Mouse (Mus musculus): ENCODE measurements around the gene Gm49387. TPM values are rescaled to one million over a fixed set of nuclear protein-coding genes. Genes with fewer than 3 reads are reported as not detected.

Gene Gm49387
- polyA plus RNA-seq, 1 experiment from 2014 or later, result not detected

GRCm38 (mm10) chr14:31543885-31544442 lies 96.7 kb downstream of the Gm49387 start:
- WGBS, result 74% methylated on average over 11 of the region's 11 CpGs
- TF ChIP-seq CTCF (IDR thresholded peaks at IDR 0.05; ENCODE audit: low read depth), result no peak
- H3K27ac ChIP-seq, result no peak overlapping the region
- ATAC-seq (replicated peaks; ENCODE audit: low FRiP score, low read depth) (no peak), DNase-seq (ENCODE audit: low spot score) (no peak)
- no peak overlapping the region for H3K4me3 ChIP-seq (replicated peaks; ENCODE audit: low read depth, low read length)
- H3K4me2 ChIP-seq (ENCODE audit: low read length), result no peak overlapping the region
- H3K27me3 ChIP-seq (ENCODE audit: insufficient read depth, low read length), result no peaks in the 10 kb centered on the region
- no peaks in the 10 kb centered on the region for H3K9me3 ChIP-seq (replicated peaks; ENCODE audit: low read length)
- no peak overlapping the region for H3K9ac ChIP-seq (ENCODE audit: low read depth, low read length)
- no peaks in the 10 kb centered on the region for H3K36me3 ChIP-seq (ENCODE audit: insufficient read depth, low read length)
- H3K4me1 ChIP-seq (replicated peaks; ENCODE audit: insufficient read depth, low read length), result no peaks in the 10 kb centered on the region

DNA sequence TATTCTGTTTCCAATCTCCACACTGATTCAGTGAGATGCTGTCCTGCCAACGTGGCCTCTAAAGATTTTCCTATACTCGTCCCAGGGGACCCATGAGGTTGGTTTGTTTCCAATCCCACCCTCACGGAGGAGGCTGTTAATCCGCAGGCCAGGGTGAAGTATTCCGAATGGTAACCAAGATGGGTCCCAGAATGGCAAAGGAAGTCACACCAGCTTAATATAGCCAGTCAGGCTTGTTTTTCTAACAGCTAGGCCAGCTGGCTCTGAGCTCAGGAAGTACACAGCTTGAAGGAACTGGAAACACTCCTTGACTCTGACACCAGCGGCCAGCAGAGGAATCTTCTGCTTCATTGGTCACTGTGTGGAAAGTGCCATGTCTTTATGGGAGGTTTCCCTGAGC lies 103.4 kb downstream of the Gm49387 start:
- H3K36me3 ChIP-seq (ENCODE audit: insufficient read depth, low read length), result no peaks in the 10 kb centered on the region
- no peak overlapping the region for H3K9ac ChIP-seq (ENCODE audit: low read depth, low read length)
- H3K27ac ChIP-seq, result no peak overlapping the region
- no peak overlapping the region for H3K4me2 ChIP-seq (ENCODE audit: low read length)
- TF ChIP-seq CTCF (IDR thresholded peaks at IDR 0.05; ENCODE audit: low read depth), result no peak
- WGBS, result 57% methylated on average over 6 of the region's 6 CpGs
- H3K4me1 ChIP-seq (replicated peaks; ENCODE audit: insufficient read depth, low read length), result no peaks in the 10 kb centered on the region
- H3K27me3 ChIP-seq (ENCODE audit: insufficient read depth, low read length), result no peaks in the 10 kb centered on the region
- DNase-seq (ENCODE audit: low spot score) (peak; percentile 61), ATAC-seq (replicated peaks; ENCODE audit: low FRiP score, low read depth) (no peak; the same call in 1 of the 2 replicates)
- no peaks in the 10 kb centered on the region for H3K9me3 ChIP-seq (replicated peaks; ENCODE audit: low read length)
- no peak overlapping the region for H3K4me3 ChIP-seq (replicated peaks; ENCODE audit: low read depth, low read length)

GRCm38 (mm10) chr14:31532656-31533055 lies 108.0 kb downstream of the Gm49387 start:
- no peaks in the 10 kb centered on the region for H3K36me3 ChIP-seq (ENCODE audit: insufficient read depth, low read length)
- no peaks in the 10 kb centered on the region for H3K4me1 ChIP-seq (replicated peaks; ENCODE audit: insufficient read depth, low read length)
- ATAC-seq (replicated peaks; ENCODE audit: low FRiP score, low read depth) (no peak), DNase-seq (ENCODE audit: low spot score) (no peak)
- no peak overlapping the region for H3K9ac ChIP-seq (ENCODE audit: low read depth, low read length)
- no peak for TF ChIP-seq CTCF (IDR thresholded peaks at IDR 0.05; ENCODE audit: low read depth)
- no peak overlapping the region for H3K4me2 ChIP-seq (ENCODE audit: low read length)
- no peak overlapping the region for H3K27ac ChIP-seq
- H3K4me3 ChIP-seq (replicated peaks; ENCODE audit: low read depth, low read length), result no peak overlapping the region
- WGBS, result 69% methylated on average over 3 of the region's 3 CpGs
- no peaks in the 10 kb centered on the region for H3K9me3 ChIP-seq (replicated peaks; ENCODE audit: low read length)
- no peaks in the 10 kb centered on the region for H3K27me3 ChIP-seq (ENCODE audit: insufficient read depth, low read length)

DNA sequence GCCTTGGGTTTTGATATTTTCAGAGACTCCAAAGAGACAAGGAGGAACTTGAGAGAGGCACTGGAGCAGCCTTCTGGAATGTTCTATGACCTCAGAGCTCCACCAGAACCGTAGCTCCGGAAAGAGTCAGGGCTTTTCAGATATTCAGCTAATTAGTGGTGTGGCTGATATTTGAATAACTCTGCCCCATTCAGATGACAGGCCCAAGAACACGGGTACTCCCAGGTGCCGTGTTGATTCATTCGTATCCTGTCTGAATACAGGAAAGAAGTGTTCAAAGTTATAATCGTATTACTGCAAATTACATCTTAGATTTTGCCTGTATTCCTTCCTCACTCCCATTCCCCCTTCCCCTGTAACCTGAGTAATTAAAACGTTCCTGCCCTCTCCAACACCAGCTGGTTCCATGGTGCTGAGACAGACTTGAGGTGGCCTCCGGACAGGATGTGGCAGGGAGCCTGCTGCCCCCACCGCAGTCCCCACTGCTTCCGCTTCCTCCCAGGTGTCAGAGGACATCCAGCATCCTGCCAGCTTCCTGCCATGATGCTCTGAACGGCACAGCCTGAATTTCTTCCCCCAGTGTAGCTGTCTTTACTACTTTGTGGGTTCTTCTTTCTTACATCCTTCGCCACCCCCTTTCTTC lies 109.1 kb downstream of the Gm49387 start:
- Histone ChIP-seq H3K9me3 (replicated peaks; ENCODE audit: low read length) (no peaks in the 10 kb centered on the region), H3K4me3 (replicated peaks; ENCODE audit: low read depth, low read length) (no peak overlapping the region), H3K27ac (peak overlapping the region; percentile 31; the same call in 1 of the 2 replicates), H3K27me3 (ENCODE audit: insufficient read depth, low read length) (no peaks in the 10 kb centered on the region), H3K36me3 (ENCODE audit: insufficient read depth, low read length) (no peaks in the 10 kb centered on the region), H3K9ac (ENCODE audit: low read depth, low read length) (no peak overlapping the region), H3K4me2 (ENCODE audit: low read length) (no peak overlapping the region), H3K4me1 (replicated peaks; ENCODE audit: insufficient read depth, low read length) (no peaks in the 10 kb centered on the region)
- DNase-seq (ENCODE audit: low spot score) (peak; percentile 56), ATAC-seq (replicated peaks; ENCODE audit: low FRiP score, low read depth) (no peak)
- no peak for TF ChIP-seq CTCF (IDR thresholded peaks at IDR 0.05; ENCODE audit: low read depth)
- 39% methylated on average over 12 of the region's 12 CpGs for whole genome bisulfite sequencing

DNA sequence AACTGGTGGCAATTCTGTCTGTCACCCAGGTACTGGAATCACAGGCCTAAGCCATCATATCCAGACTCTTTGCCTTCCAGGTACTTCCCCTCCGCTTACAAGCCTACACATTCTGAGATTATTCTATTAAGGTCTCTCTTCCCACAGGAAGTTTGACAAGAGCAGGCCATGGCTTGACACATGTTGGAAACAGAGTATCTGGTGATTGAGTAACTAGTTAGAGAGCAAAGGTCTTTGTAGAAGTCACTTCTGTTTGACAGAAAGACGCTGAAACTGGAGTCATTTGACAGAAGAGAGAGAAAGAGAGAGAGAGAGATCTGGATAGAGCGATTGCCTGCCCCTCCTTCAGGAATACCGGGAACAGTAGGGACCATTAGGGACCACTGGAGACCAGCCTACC lies 109.8 kb downstream of the Gm49387 start:
- ATAC-seq (replicated peaks; ENCODE audit: low FRiP score, low read depth), result no peak
- peak overlapping the region; percentile 31; the same call in 1 of the 2 replicates for H3K27ac ChIP-seq
- no peak overlapping the region for H3K4me2 ChIP-seq (ENCODE audit: low read length)
- no peak overlapping the region for H3K9ac ChIP-seq (ENCODE audit: low read depth, low read length)
- TF ChIP-seq CTCF (IDR thresholded peaks at IDR 0.05; ENCODE audit: low read depth), result no peak
- no peaks in the 10 kb centered on the region for H3K36me3 ChIP-seq (ENCODE audit: insufficient read depth, low read length)
- no peak for DNase-seq (ENCODE audit: low spot score)
- no peaks in the 10 kb centered on the region for H3K27me3 ChIP-seq (ENCODE audit: insufficient read depth, low read length)
- no peaks in the 10 kb centered on the region for H3K9me3 ChIP-seq (replicated peaks; ENCODE audit: low read length)
- H3K4me1 ChIP-seq (replicated peaks; ENCODE audit: insufficient read depth, low read length), result no peaks in the 10 kb centered on the region
- no peak overlapping the region for H3K4me3 ChIP-seq (replicated peaks; ENCODE audit: low read depth, low read length)
- WGBS, result 76% methylated on average over 4 of the region's 4 CpGs

DNA sequence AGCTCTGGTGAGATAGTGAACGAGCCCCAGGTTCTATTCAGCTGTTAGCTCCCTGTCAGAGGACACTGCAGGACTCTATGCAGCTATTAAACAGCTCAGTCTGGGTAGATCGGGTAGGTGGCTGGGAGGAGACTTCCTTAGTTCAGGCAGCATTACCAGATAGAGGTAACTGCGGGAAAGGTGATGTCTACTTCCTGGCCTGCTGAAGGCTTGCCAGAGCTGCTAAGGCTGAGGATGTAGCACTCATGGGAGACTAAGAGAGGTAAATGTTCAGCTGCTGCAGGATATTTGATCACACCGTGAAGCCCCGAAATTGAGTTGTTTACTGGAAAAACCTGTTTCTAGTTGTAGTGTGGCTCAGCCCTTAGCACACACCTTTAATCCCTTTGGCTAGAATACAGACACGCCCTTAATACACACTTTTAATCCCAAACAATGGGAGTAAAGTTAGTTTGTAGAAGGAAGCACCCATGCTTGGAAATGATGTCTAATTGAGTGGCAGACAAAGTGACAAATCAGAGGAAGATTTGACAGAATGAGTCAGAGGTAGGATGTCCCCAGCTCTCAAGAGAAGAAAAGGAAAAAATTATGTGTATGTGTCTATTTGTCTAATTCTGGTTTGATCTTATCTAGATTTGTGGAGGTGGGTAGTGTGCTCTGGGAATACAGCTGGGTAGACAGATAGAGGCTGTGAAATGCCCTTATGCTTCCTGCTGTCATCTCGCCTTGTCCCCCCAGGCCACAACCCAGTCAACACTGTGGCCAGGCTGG lies 115.5 kb downstream of the Gm49387 start:
- Histone ChIP-seq H3K4me1 (replicated peaks; ENCODE audit: insufficient read depth, low read length) (no peaks in the 10 kb centered on the region), H3K27ac (no peak overlapping the region), H3K36me3 (ENCODE audit: insufficient read depth, low read length) (no peaks in the 10 kb centered on the region), H3K9ac (ENCODE audit: low read depth, low read length) (no peak overlapping the region), H3K9me3 (replicated peaks; ENCODE audit: low read length) (no peaks in the 10 kb centered on the region), H3K4me2 (ENCODE audit: low read length) (no peak overlapping the region), H3K27me3 (ENCODE audit: insufficient read depth, low read length) (no peaks in the 10 kb centered on the region), H3K4me3 (replicated peaks; ENCODE audit: low read depth, low read length) (no peak overlapping the region)
- DNase-seq (ENCODE audit: low spot score) (no peak), ATAC-seq (replicated peaks; ENCODE audit: low FRiP score, low read depth) (no peak)
- TF ChIP-seq CTCF (IDR thresholded peaks at IDR 0.05; ENCODE audit: low read depth), result no peak
- 71% methylated on average over 7 of the region's 7 CpGs for WGBS

Data from kidney, postnatal 0 days (tissue).